Mouse (Mus musculus) embryonic facial prominence, embryonic 11.5 days (tissue): Measurements from ENCODE around the gene Cfap74. TPM values are rescaled to one million over a fixed set of nuclear protein-coding genes. Genes with fewer than 3 reads are reported as not detected.

Source experiments
- ATAC-seq: fragments of 200-750 bp; cut with Nextera tagmentation; replicated peaks from 2 replicates; pipeline ENCODE4 v1.8.0; 2017; ENCODE audit warnings: low read depth; ENCODE audit not compliant: insufficient number of reproducible peaks, low FRiP score, low TSS enrichment
- DNase-seq: peaks from one replicate; pipeline ENCODE4 v3.0.0-alpha.2; 2015; ENCODE audit warnings: low spot score
- H3K27ac ChIP-seq: fragments of 300-500 bp; sonication (generic); replicated peaks from 2 replicates; pipeline ENCODE4 v1.5.1; 2014; ENCODE audit warnings: mild to moderate bottlenecking, low read depth, low read length, control low read depth
- H3K27me3 ChIP-seq: fragments of 300-500 bp; sonication (generic); 2 replicates; pipeline ENCODE4 v1.6.1; 2014; ENCODE audit warnings: mild to moderate bottlenecking, low read length, moderate library complexity, mixed read lengths; ENCODE audit not compliant: control insufficient read depth, insufficient read depth
- H3K36me3 ChIP-seq: fragments of 300-500 bp; sonication (generic); replicated peaks from 2 replicates; pipeline ENCODE4 v1.6.1; 2014; ENCODE audit warnings: low read depth, mild to moderate bottlenecking, low read length, moderate library complexity, mixed read lengths; ENCODE audit not compliant: control insufficient read depth, insufficient read depth
- H3K4me1 ChIP-seq: fragments of 300-500 bp; sonication (generic); 2 replicates; pipeline ENCODE4 v1.6.1; 2014; ENCODE audit warnings: low read length, mixed read lengths; ENCODE audit not compliant: control insufficient read depth, insufficient read depth
- H3K4me2 ChIP-seq: fragments of 300-500 bp; sonication (generic); 2 replicates; pipeline ENCODE4 v1.6.1; 2014; ENCODE audit warnings: low read depth, mild to moderate bottlenecking, control low read depth, low read length, moderate library complexity
- H3K4me3 ChIP-seq: fragments of 300-500 bp; sonication (generic); 2 replicates; pipeline ENCODE4 v1.5.1; 2014; ENCODE audit warnings: low read depth, low read length, control low read depth
- H3K9ac ChIP-seq: fragments of 300-500 bp; sonication (generic); replicated peaks from 2 replicates; pipeline ENCODE4 v1.6.1; 2014; ENCODE audit warnings: mild to moderate bottlenecking, control low read depth, low read length
- H3K9me3 ChIP-seq: fragments of 300-500 bp; sonication (generic); replicated peaks from 2 replicates; pipeline ENCODE4 v1.6.1; 2016; ENCODE audit warnings: mild to moderate bottlenecking, low read length, inconsistent platforms, mixed read lengths; ENCODE audit not compliant: control insufficient read depth
- WGBS: fragments of 180-500 bp; shearing (Covaris S2); extraction: QIAGEN DNeasy Blood & Tissue Kit; methylation state at CpG from one replicate; pipeline ENCODE4 v1.1.7; 2014; 5-methylcytosine and 5-hydroxymethylcytosine counted together
- polyA plus RNA-seq: library from polyadenylated mRNA; unstranded; fragments of >200 nt; fragmentation: Nextera tagmentation; extraction: Ambion mirVana; gene quantifications from 2 replicates; pipeline ENCODE4 v1.2.1, GENCODE M21; 2014

The Cfap74 gene
- polyA plus RNA-seq, 1 experiment from 2014 or later, result 5.6 TPM

- no peaks in the 10 kb centered on the region for H3K9me3 ChIP-seq
- H3K27me3 ChIP-seq, result no peaks in the 10 kb centered on the region
- no peaks in the 10 kb centered on the region for H3K4me1 ChIP-seq
- no peak overlapping the region for H3K9ac ChIP-seq
- H3K4me2 ChIP-seq, result no peak overlapping the region
- 80% methylated on average over 4 of the region's 4 CpGs for WGBS
- no peak overlapping the region for H3K4me3 ChIP-seq
- no peak overlapping the region for H3K27ac ChIP-seq
- ATAC-seq, result no peak
- no peak for DNase-seq
- no peaks in the 10 kb centered on the region for H3K36me3 ChIP-seq
These were observed 85.9 kb downstream of the Cfap74 start for GRCm38 (mm10) chr4:155494891-155495290.

- Histone ChIP-seq H3K36me3 (no peaks in the 10 kb centered on the region), H3K4me2 (no peak overlapping the region), H3K4me1 (no peaks in the 10 kb centered on the region), H3K9ac (no peak overlapping the region), H3K27me3 (no peaks in the 10 kb centered on the region), H3K27ac (no peak overlapping the region), H3K4me3 (no peak overlapping the region), H3K9me3 (no peaks in the 10 kb centered on the region)
- ATAC-seq (no peak), DNase-seq (no peak)
- WGBS, result 91% methylated on average over 3 of the region's 3 CpGs
These were observed 89.0 kb downstream of the Cfap74 start for GRCm38 (mm10) chr4:155497963-155498362.

GRCm38 (mm10) chr4:155501126-155501525 is 92.1 kb downstream of the Cfap74 start:
- DNase-seq (no peak), ATAC-seq (no peak)
- no peaks in the 10 kb centered on the region for H3K9me3 ChIP-seq
- 87% methylated on average over 2 of the region's 2 CpGs for WGBS
- no peak overlapping the region for H3K9ac ChIP-seq
- H3K4me2 ChIP-seq, result no peak overlapping the region
- no peaks in the 10 kb centered on the region for H3K36me3 ChIP-seq
- no peak overlapping the region for H3K4me3 ChIP-seq
- no peak overlapping the region for H3K27ac ChIP-seq
- no peaks in the 10 kb centered on the region for H3K4me1 ChIP-seq
- no peaks in the 10 kb centered on the region for H3K27me3 ChIP-seq

GRCm38 (mm10) chr4:155505067-155505466 is 96.1 kb downstream of the Cfap74 start:
- H3K4me1 ChIP-seq, result no peaks in the 10 kb centered on the region
- no peak for ATAC-seq
- WGBS, result 69% methylated on average over 8 of the region's 8 CpGs

GRCm38 (mm10) chr4:155505671-155506295 is 96.8 kb downstream of the Cfap74 start:
- ATAC-seq (no peak; the same call in 1 of the 2 replicates), DNase-seq (no peak)
- no peak overlapping the region for H3K4me3 ChIP-seq
- no peak overlapping the region for H3K9ac ChIP-seq
- no peak overlapping the region for H3K27ac ChIP-seq
- no peaks in the 10 kb centered on the region for H3K4me1 ChIP-seq
- H3K4me2 ChIP-seq, result no peak overlapping the region
- H3K27me3 ChIP-seq, result no peaks in the 10 kb centered on the region
- H3K36me3 ChIP-seq, result no peaks in the 10 kb centered on the region
- 95% methylated on average over 5 of the region's 5 CpGs for WGBS
- H3K9me3 ChIP-seq, result no peaks in the 10 kb centered on the region

More at GRCm38 (mm10) chr4:155505067-155505466, 96.1 kb downstream of the Cfap74 start:
- H3K9me3 ChIP-seq, result no peaks in the 10 kb centered on the region
- H3K27ac ChIP-seq, result no peak overlapping the region
- H3K4me3 ChIP-seq, result no peak overlapping the region
- no peaks in the 10 kb centered on the region for H3K27me3 ChIP-seq
- H3K9ac ChIP-seq, result no peak overlapping the region
- H3K4me2 ChIP-seq, result no peak overlapping the region
- DNase-seq, result no peak
- no peaks in the 10 kb centered on the region for H3K36me3 ChIP-seq

- no peaks in the 10 kb centered on the region for H3K27me3 ChIP-seq
- no peaks in the 10 kb centered on the region for H3K9me3 ChIP-seq
- ATAC-seq, result no peak
- H3K4me3 ChIP-seq, result no peak overlapping the region
- no peak overlapping the region for H3K9ac ChIP-seq
- WGBS, result 92% methylated on average over 4 of the region's 4 CpGs
- no peak for DNase-seq
- H3K4me2 ChIP-seq, result no peak overlapping the region
- H3K36me3 ChIP-seq, result no peaks in the 10 kb centered on the region
- H3K4me1 ChIP-seq, result no peaks in the 10 kb centered on the region
- no peak overlapping the region for H3K27ac ChIP-seq
These were observed 99.6 kb downstream of the Cfap74 start for GRCm38 (mm10) chr4:155508614-155509013.

DNA sequence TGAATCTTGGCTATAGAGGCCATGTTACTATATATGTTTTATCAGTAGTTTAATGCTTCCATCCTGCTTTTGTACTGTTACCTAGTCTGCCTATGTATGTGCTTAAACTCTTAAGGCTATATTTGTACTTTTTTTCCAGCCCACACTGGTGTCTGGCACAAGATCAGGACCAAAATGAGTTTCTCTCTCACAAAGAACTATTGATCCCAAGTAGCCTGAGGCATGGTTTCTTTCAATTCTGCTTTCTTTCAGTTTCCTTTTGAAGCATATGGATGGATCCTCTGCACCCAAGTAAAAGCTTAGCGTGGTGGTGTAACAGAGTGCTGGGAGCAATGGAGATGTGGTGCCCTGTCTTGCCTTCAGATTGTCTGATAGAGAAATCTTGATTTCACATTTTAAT is 102.0 kb downstream of the Cfap74 start:
- Histone ChIP-seq H3K36me3 (no peaks in the 10 kb centered on the region), H3K4me1 (no peaks in the 10 kb centered on the region), H3K27ac (no peak overlapping the region), H3K4me3 (no peak overlapping the region), H3K4me2 (no peak overlapping the region), H3K9me3 (no peaks in the 10 kb centered on the region), H3K27me3 (no peaks in the 10 kb centered on the region), H3K9ac (no peak overlapping the region)
- ATAC-seq, result no peak
- 47% methylated on average over 1 of the region's 1 CpGs for WGBS
- no peak for DNase-seq

DNA sequence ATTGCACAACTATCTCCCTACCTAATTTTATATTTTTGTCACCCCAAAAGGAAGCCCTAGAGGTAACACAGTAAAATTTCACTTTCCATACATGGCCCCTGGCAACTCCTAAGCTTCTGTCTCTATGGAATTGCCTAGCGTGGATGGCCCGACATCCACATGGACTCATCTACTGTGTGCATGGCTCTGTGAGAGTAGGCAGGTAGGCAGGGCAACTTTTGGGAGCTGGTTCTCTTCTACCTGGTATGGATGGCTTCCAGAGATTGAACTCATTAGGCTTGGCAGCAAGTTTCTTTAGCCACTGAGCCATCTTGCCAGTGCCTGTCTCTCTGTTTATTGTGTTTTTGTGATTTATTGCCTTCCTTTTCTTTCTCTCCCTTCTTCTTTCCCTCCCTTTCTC is 105.8 kb downstream of the Cfap74 start:
- no peak overlapping the region for H3K4me2 ChIP-seq
- H3K4me1 ChIP-seq, result no peaks in the 10 kb centered on the region
- no peak for ATAC-seq
- H3K27ac ChIP-seq, result no peak overlapping the region
- H3K4me3 ChIP-seq, result no peak overlapping the region
- H3K9ac ChIP-seq, result no peak overlapping the region
- H3K36me3 ChIP-seq, result no peaks in the 10 kb centered on the region
- no peak for DNase-seq
- H3K9me3 ChIP-seq, result no peaks in the 10 kb centered on the region
- WGBS, result 93% methylated on average over 2 of the region's 2 CpGs
- H3K27me3 ChIP-seq, result no peaks in the 10 kb centered on the region
